Mouse (Mus musculus): ENCODE results near the gene Dner. TPM values are rescaled to one million over a fixed set of nuclear protein-coding genes. Genes with fewer than 3 reads are reported as not detected.

Gene Dner
- polyA plus RNA-seq, 1 experiment from 2014 or later, result 0.99 TPM

DNA sequence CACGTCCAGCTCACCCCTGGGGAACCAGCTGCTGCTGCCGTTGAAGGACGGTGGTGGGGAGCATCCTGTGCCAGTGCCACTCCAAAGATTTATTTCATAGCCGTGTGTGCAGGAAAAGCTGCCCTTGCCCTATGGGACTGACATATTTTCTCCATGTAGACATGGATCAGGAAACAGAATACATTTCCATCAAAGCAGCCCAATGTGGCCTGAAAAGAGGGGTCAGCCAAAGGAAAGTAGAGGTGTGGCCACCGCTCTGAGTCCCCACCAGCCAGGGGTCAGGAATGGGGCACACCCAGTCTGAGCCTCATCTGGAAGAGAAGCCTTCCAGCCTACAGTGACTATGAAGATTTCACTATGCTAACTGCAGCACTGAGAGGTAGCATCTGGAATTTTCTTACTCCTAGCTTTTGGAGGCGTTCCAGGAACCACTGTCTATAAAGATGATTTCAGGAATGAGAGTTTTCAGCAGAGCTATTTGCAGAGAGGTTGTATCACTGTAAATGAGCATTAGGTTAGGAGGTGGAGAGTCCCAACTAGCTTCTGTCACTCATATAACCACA is 189.0 kb downstream of the Dner start:
- H3K4me1 ChIP-seq (ENCODE audit: control insufficient read depth, insufficient read depth, low read length), result no peaks in the 10 kb centered on the region
- whole genome bisulfite sequencing (ENCODE audit: insufficient replicate concordance), result 51% methylated on average over 6 of the region's 6 CpGs
- H3K4me3 ChIP-seq (ENCODE audit: low read depth, low read length), result no peak overlapping the region
- no peaks in the 10 kb centered on the region for H3K27me3 ChIP-seq (ENCODE audit: control insufficient read depth, insufficient read depth, low read length)
- no peaks in the 10 kb centered on the region for H3K9me3 ChIP-seq (replicated peaks; ENCODE audit: control insufficient read depth, low read length)
- no peaks in the 10 kb centered on the region for H3K36me3 ChIP-seq (ENCODE audit: control insufficient read depth, insufficient read depth, low read length)
- ATAC-seq (replicated peaks; ENCODE audit: insufficient number of reproducible peaks, low FRiP score, low TSS enrichment), result no peak
- H3K4me2 ChIP-seq, result no peak overlapping the region
- H3K9ac ChIP-seq (ENCODE audit: low read depth, low read length), result no peak overlapping the region
- no peak overlapping the region for H3K27ac ChIP-seq (ENCODE audit: low read depth, low read length)

DNA sequence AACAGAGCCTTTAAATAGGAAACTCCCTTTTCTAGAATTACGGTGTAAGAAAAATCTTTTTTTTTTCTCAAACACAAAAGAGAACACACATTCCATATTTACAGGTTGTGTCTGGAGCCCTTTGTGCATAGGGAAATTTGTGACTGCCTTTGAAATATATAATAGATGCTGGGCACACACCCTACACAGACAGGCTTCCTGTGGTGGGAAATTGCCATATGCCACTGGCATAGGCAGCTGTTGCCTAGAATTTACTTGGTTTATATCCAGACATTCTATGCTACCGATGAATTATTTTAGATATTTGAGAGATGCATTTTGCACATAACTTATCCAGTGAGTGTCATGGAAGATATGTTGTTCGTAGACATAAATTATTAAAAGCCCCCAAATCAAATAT is 195.3 kb downstream of the Dner start:
- no peak overlapping the region for H3K4me3 ChIP-seq (ENCODE audit: low read depth, low read length)
- ATAC-seq (replicated peaks; ENCODE audit: insufficient number of reproducible peaks, low FRiP score, low TSS enrichment), result no peak
- no peaks in the 10 kb centered on the region for H3K27me3 ChIP-seq (ENCODE audit: control insufficient read depth, insufficient read depth, low read length)
- H3K9ac ChIP-seq (ENCODE audit: low read depth, low read length), result no peak overlapping the region
- H3K4me1 ChIP-seq (ENCODE audit: control insufficient read depth, insufficient read depth, low read length), result no peaks in the 10 kb centered on the region
- no peak overlapping the region for H3K4me2 ChIP-seq
- no peaks in the 10 kb centered on the region for H3K9me3 ChIP-seq (replicated peaks; ENCODE audit: control insufficient read depth, low read length)
- WGBS (ENCODE audit: insufficient replicate concordance), result 90% methylated on average over 3 of the region's 3 CpGs
- H3K36me3 ChIP-seq (ENCODE audit: control insufficient read depth, insufficient read depth, low read length), result no peaks in the 10 kb centered on the region
- no peak overlapping the region for H3K27ac ChIP-seq (ENCODE audit: low read depth, low read length)

DNA sequence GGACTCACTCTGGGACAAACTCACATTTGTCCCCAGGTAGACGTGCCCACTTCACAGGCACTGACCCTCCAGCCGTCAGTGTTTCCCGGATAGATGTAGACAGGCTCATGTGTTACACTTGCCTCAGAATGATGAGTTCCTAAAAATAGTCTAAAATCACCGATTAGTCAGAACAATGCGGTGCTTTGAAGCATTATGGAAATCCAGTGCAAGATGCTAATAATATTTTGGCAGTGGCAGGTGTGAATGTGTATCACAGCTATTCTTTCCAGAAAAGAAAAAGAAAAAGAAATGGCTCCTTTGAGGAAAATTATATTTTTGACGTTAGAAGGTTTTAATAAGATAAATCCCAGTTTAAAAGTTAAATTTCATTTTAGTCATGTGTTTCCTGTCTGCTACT is 204.3 kb downstream of the Dner start:
- Histone ChIP-seq H3K9me3 (replicated peaks; ENCODE audit: control insufficient read depth, low read length) (no peaks in the 10 kb centered on the region; the same call in 1 of the 2 replicates), H3K27me3 (ENCODE audit: control insufficient read depth, insufficient read depth, low read length) (no peaks in the 10 kb centered on the region), H3K4me1 (ENCODE audit: control insufficient read depth, insufficient read depth, low read length) (no peaks in the 10 kb centered on the region), H3K9ac (ENCODE audit: low read depth, low read length) (no peak overlapping the region), H3K36me3 (ENCODE audit: control insufficient read depth, insufficient read depth, low read length) (no peaks in the 10 kb centered on the region), H3K4me2 (no peak overlapping the region), H3K27ac (ENCODE audit: low read depth, low read length) (no peak overlapping the region), H3K4me3 (ENCODE audit: low read depth, low read length) (no peak overlapping the region)
- ATAC-seq (replicated peaks; ENCODE audit: insufficient number of reproducible peaks, low FRiP score, low TSS enrichment), result no peak
- 70% methylated on average over 6 of the region's 6 CpGs for WGBS (ENCODE audit: insufficient replicate concordance)

DNA sequence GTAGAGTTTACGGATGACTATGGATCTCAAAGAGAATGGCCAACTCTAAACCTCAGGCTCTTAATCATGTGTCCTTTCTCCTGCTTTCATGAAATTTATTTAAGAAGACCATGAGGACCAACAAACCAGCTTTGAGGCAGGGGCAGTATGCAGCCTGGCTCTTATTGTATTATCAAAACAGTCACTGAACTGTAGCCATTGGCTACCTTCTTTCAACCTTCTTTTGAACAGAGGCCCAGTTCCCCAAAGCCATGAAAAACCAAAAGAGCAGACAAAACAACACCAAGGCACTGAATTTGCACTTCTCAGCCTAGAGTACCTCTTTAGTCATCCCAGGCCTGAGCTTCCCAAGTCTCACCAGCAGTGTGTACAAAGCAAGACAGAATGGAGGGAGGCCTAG is 207.5 kb downstream of the Dner start:
- no peak for ATAC-seq (replicated peaks; ENCODE audit: insufficient number of reproducible peaks, low FRiP score, low TSS enrichment)
- Histone ChIP-seq H3K27ac (ENCODE audit: low read depth, low read length) (no peak overlapping the region), H3K27me3 (ENCODE audit: control insufficient read depth, insufficient read depth, low read length) (no peaks in the 10 kb centered on the region), H3K9me3 (replicated peaks; ENCODE audit: control insufficient read depth, low read length) (no peaks in the 10 kb centered on the region; the same call in 1 of the 2 replicates), H3K4me1 (ENCODE audit: control insufficient read depth, insufficient read depth, low read length) (no peaks in the 10 kb centered on the region), H3K4me2 (no peak overlapping the region), H3K36me3 (ENCODE audit: control insufficient read depth, insufficient read depth, low read length) (no peaks in the 10 kb centered on the region), H3K4me3 (ENCODE audit: low read depth, low read length) (no peak overlapping the region), H3K9ac (ENCODE audit: low read depth, low read length) (no peak overlapping the region)
- WGBS (ENCODE audit: insufficient replicate concordance), result 94% methylated on average over 1 of the region's 1 CpGs

DNA sequence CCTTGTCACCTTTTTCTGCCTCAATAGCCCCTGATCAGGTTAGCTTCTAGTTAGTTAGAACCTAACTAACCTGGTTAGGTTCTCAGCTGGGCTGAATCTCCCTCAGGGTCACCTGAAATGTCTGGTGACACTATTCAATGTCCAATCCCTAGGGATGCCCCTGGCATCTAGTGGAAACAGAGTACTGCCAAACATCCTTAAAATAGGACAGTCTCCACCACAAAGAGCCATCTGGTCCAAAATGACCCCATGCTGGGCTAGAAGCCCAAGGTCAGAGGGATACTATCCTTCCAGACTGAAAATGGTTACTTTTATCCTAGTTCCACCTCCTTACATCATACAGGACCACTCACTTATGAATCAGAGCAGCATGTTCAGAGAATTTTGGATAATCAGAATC is 211.0 kb downstream of the Dner start:
- H3K4me1 ChIP-seq (ENCODE audit: control insufficient read depth, insufficient read depth, low read length), result no peaks in the 10 kb centered on the region
- no peak overlapping the region for H3K27ac ChIP-seq (ENCODE audit: low read depth, low read length)
- no peak overlapping the region for H3K4me2 ChIP-seq
- no peak overlapping the region for H3K9ac ChIP-seq (ENCODE audit: low read depth, low read length)
- no peak overlapping the region for H3K4me3 ChIP-seq (ENCODE audit: low read depth, low read length)
- H3K9me3 ChIP-seq (replicated peaks; ENCODE audit: control insufficient read depth, low read length), result no peaks in the 10 kb centered on the region; the same call in 1 of the 2 replicates
- no peaks in the 10 kb centered on the region for H3K27me3 ChIP-seq (ENCODE audit: control insufficient read depth, insufficient read depth, low read length)
- ATAC-seq (replicated peaks; ENCODE audit: insufficient number of reproducible peaks, low FRiP score, low TSS enrichment), result no peak
- no peaks in the 10 kb centered on the region for H3K36me3 ChIP-seq (ENCODE audit: control insufficient read depth, insufficient read depth, low read length)

DNA sequence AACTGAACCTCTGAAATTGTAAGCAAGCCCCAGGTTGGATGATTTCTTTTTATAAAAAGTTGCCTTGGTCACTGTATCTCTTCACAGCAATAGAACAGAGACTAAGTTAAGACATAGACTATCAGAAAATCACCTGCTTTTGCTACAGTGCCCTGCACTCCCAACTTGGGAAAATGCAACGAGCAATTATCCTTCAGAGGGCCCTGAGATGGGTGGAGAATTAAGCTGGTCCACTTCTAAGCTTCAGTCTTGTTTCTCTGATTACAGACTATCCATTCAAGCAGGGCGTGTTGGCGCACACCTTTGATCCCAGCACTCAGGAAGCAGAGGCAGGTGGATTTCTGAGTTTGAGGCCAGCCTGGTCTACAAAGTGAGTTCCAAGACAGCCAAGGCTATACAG is 211.4 kb downstream of the Dner start:
- H3K27ac ChIP-seq (ENCODE audit: low read depth, low read length), result no peak overlapping the region
- no peak for ATAC-seq (replicated peaks; ENCODE audit: insufficient number of reproducible peaks, low FRiP score, low TSS enrichment)
- H3K4me3 ChIP-seq (ENCODE audit: low read depth, low read length), result no peak overlapping the region
- H3K9ac ChIP-seq (ENCODE audit: low read depth, low read length), result no peak overlapping the region
- no peaks in the 10 kb centered on the region for H3K27me3 ChIP-seq (ENCODE audit: control insufficient read depth, insufficient read depth, low read length)
- WGBS (ENCODE audit: insufficient replicate concordance), result 86% methylated on average over 3 of the region's 3 CpGs
- no peaks in the 10 kb centered on the region for H3K9me3 ChIP-seq (replicated peaks; ENCODE audit: control insufficient read depth, low read length)
- no peaks in the 10 kb centered on the region for H3K4me1 ChIP-seq (ENCODE audit: control insufficient read depth, insufficient read depth, low read length)
- H3K36me3 ChIP-seq (ENCODE audit: control insufficient read depth, insufficient read depth, low read length), result no peaks in the 10 kb centered on the region
- no peak overlapping the region for H3K4me2 ChIP-seq

DNA sequence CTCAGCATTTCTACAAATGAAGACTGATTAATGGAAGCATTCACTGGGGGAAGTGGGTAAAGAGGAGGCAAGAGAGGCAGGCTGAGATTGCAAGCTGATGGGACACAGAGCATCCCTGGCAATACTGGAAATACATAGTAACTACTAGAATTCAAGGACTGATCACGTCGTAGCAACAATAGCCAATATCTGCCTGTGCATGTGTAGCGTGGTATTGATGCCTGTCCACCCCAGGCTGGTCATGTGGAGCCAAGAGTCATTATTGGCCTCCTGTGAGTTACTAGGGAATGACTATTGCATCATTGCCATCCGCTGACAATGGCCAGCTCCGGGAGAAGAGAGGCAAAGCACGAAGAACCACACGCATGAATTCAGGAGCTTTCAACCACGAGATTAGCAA is 216.0 kb downstream of the Dner start:
- H3K4me1 ChIP-seq (ENCODE audit: control insufficient read depth, insufficient read depth, low read length), result no peaks in the 10 kb centered on the region
- no peak overlapping the region for H3K9ac ChIP-seq (ENCODE audit: low read depth, low read length)
- H3K36me3 ChIP-seq (ENCODE audit: control insufficient read depth, insufficient read depth, low read length), result no peaks in the 10 kb centered on the region
- WGBS (ENCODE audit: insufficient replicate concordance), result 87% methylated on average over 8 of the region's 8 CpGs
- no peak overlapping the region for H3K27ac ChIP-seq (ENCODE audit: low read depth, low read length)
- ATAC-seq (replicated peaks; ENCODE audit: insufficient number of reproducible peaks, low FRiP score, low TSS enrichment), result no peak
- no peaks in the 10 kb centered on the region for H3K27me3 ChIP-seq (ENCODE audit: control insufficient read depth, insufficient read depth, low read length)
- H3K9me3 ChIP-seq (replicated peaks; ENCODE audit: control insufficient read depth, low read length), result no peaks in the 10 kb centered on the region
- H3K4me2 ChIP-seq, result no peak overlapping the region
- H3K4me3 ChIP-seq (ENCODE audit: low read depth, low read length), result no peak overlapping the region

DNA sequence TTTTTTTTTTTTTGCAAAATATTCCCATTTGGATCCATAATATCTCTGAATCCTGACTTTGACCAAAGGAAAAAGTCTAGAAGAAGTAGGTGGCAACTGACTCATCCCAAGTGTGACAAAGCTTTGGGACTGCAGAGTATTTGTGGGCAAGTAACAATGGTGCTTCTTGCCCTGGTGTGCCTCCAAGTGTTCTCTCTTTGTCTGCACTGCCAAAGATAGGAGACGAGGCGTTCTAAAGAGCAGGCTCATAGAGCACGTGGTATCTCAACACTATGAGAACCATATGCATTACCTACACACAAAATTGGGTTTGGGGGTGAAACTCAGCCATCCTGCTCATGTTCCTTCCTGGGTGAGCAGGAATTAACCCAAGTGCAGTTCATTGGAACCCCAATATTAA is 221.7 kb downstream of the Dner start:
- no peaks in the 10 kb centered on the region for H3K4me1 ChIP-seq (ENCODE audit: control insufficient read depth, insufficient read depth, low read length)
- no peak overlapping the region for H3K27ac ChIP-seq (ENCODE audit: low read depth, low read length)
- no peak overlapping the region for H3K9ac ChIP-seq (ENCODE audit: low read depth, low read length)
- no peak for ATAC-seq (replicated peaks; ENCODE audit: insufficient number of reproducible peaks, low FRiP score, low TSS enrichment)
- no peaks in the 10 kb centered on the region for H3K9me3 ChIP-seq (replicated peaks; ENCODE audit: control insufficient read depth, low read length)
- no peak overlapping the region for H3K4me2 ChIP-seq
- 74% methylated on average over 3 of the region's 3 CpGs for WGBS (ENCODE audit: insufficient replicate concordance)
- no peaks in the 10 kb centered on the region for H3K36me3 ChIP-seq (ENCODE audit: control insufficient read depth, insufficient read depth, low read length)
- no peak overlapping the region for H3K4me3 ChIP-seq (ENCODE audit: low read depth, low read length)
- no peaks in the 10 kb centered on the region for H3K27me3 ChIP-seq (ENCODE audit: control insufficient read depth, insufficient read depth, low read length)

DNA sequence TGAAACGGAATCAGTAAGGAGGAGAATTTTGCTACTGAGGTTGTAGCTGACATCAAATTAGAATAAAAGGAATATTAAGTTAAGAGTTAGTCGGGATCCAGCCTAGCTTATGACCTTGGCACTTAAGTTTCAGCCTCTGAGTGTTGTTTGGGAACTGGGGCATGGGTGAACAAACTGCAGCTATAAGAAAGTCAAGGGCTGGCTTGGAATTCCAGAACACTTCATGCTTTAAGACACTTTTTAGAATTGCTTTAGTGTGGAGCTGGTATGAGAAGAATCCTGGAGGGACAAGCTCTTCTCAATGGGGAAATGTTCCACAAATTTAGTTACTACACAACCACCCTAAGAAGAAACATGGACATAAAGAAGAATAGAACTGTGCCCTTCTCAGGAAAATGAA is 223.8 kb downstream of the Dner start:
- no peak overlapping the region for H3K4me3 ChIP-seq (ENCODE audit: low read depth, low read length)
- H3K27ac ChIP-seq (ENCODE audit: low read depth, low read length), result no peak overlapping the region
- no peaks in the 10 kb centered on the region for H3K36me3 ChIP-seq (ENCODE audit: control insufficient read depth, insufficient read depth, low read length)
- no peaks in the 10 kb centered on the region for H3K9me3 ChIP-seq (replicated peaks; ENCODE audit: control insufficient read depth, low read length)
- H3K4me1 ChIP-seq (ENCODE audit: control insufficient read depth, insufficient read depth, low read length), result no peaks in the 10 kb centered on the region
- no peak overlapping the region for H3K9ac ChIP-seq (ENCODE audit: low read depth, low read length)
- H3K27me3 ChIP-seq (ENCODE audit: control insufficient read depth, insufficient read depth, low read length), result no peaks in the 10 kb centered on the region
- ATAC-seq (replicated peaks; ENCODE audit: insufficient number of reproducible peaks, low FRiP score, low TSS enrichment), result no peak
- 75% methylated on average over 2 of the region's 2 CpGs for WGBS (ENCODE audit: insufficient replicate concordance)
- H3K4me2 ChIP-seq, result no peak overlapping the region

All from heart, embryonic 11.5 days (tissue).